Mouse (Mus musculus) embryonic fibroblast, embryonic 13.5 days (primary cell): ENCODE data around the gene Efl1.

ENCODE experiments used
- CTCF ChIP-seq: IDR thresholded peaks from 2 replicates; pipeline ENCODE4 v1.5.1; 2011; ENCODE audit warnings: mild to moderate bottlenecking, control low read depth, low read length, moderate library complexity, borderline replicate concordance; ENCODE audit not compliant: insufficient read depth
- POLR2A ChIP-seq: IDR thresholded peaks from 2 replicates; pipeline ENCODE4 v1.6.1; 2011; ENCODE audit warnings: low read depth, mild to moderate bottlenecking, control low read depth, low read length, moderate library complexity

- no peak for TF ChIP-seq CTCF
- TF ChIP-seq POLR2A, result no peak
Measured at GRCm38 (mm10) chr7:82724491-82724890, 76.1 kb downstream of the Efl1 start.
